Mouse (Mus musculus): ENCODE results near the gene Arid1a.

DNA sequence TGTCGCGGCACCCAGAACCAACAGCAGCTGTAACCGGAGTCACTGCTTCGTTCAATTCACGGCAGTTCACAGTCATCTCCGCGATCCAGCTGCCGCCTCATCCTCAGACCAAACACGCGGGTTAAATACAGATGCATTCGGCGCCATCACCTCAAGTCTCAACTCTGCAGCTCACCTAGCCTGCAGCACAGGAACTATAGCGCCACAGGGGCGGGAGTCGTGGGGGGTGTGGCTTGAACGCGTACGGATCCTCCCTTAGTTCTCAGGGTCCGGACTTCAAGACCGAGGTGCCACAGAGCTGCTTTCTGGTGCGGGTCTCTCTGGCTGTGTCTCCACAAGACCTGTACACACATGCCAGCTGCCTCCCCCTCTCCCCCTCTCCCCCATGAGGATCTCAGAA, 110.9 kb downstream of the Arid1a start:
- TF ChIP-seq CTCF (conservative IDR thresholded peaks at IDR 0.05; ENCODE audit: insufficient read depth, insufficient read length, low read depth, low read length), result no peak
- no peak for TF ChIP-seq POLR2A (IDR thresholded peaks at IDR 0.05; ENCODE audit: low read depth, low read length)
